Mouse (Mus musculus): ENCODE data around the gene Lrrn2.

Lrrn2 gene

DNA sequence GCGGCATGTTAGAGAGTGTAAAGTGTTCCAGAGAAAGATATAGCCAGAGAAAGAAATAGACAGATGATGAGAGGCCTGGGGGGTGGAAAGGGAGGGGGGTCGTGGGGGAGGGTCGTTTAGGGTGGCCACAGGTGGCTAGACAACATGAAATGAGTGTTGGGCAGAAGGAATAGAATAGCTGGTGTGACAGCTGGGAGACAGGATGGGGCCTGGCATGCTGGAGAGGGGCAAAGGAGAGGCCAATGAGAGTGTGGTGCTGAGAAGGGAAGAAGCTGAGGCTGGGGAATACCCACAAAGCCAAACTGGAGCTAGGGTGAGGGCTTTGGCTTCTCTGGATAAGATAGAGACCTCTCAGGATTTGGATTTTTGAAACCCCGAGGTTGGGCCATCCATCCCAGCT, 6.6 kb downstream of the Lrrn2 start:
- DNase-seq = no peak

DNA sequence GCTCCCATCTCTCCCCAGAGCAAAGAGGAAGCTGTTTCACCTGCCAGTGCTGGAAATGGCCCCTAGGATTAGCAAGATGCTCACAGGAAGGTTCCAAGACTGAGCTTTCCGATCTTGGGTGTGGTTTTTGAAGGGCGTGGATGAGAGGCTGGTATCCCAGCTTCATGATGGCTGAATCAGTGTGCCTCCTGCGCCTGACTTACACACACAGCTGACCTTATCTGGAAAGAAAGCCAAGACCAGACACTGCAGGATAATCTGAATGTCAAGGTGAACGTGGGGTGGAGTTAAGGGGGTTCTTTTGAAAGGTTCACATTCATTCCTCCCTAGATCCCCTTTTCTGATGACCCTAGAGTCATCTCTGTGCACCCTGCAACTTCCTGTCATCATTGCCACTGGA, 8.7 kb downstream of the Lrrn2 start:
- no peak for DNase-seq

DNA sequence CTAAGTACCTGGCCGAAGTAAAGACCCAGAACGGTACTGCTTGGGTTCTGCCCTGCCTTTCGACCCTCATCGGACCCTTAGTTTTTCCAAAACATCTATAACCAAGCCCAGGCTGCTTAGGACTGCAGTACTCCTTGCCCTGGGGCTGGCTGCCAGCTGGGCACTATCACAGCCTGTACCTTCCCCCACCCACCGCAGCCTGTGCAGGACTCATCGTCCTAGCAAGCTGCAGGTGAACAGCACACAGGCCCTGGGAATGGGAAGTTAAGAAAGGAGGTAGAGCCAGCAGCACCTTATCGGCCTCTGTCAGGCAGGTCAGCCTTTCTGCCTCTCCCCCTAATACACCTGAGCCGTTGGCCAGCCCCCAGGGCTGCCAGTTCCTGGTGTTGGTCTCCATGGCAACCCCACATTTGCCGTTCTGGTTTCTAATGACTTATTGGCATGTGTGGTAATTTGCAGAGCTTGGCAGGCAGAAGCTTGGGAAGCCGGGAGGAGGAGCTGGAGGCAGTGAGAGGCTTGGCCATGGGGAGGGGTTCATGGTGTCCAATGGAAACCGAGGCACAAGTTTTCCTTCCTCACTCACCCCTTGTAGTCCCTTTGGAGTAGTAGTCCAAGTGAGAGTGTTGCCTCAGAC, 10.2 kb downstream of the Lrrn2 start:
- no peak for DNase-seq

- no peak for DNase-seq
Measured at GRCm38 (mm10) chr1:132892065-132892464, 12.0 kb downstream of the Lrrn2 start.

GRCm38 (mm10) chr1:132893311-132894077, 13.4 kb downstream of the Lrrn2 start:
- DNase-seq = no peak

- DNase-seq = no peak
Measured at GRCm38 (mm10) chr1:132899029-132899428, 19.0 kb downstream of the Lrrn2 start.

DNA sequence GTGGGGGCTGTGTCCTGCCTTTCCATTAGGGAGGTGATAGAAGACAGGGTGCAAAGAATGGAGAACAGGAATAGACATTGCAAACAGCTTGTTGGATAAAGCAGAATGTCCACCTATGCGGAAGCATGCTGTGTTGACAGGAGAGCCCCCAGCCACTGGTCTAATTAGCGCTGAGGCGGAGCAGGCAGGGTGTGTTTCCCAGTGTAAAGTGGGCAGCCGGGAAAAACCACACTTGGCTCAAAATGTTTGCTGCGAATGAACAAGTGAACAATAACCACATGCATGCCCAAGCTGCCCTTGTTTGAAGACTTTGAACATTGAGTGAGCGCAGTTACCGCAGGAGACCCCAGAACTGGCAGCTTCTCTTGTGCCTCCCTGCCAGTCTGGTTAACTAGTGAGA, 19.6 kb downstream of the Lrrn2 start:
- DNase-seq = no peak

GRCm38 (mm10) chr1:132900945-132901344, 20.9 kb downstream of the Lrrn2 start:
- no peak for DNase-seq

GRCm38 (mm10) chr1:132903519-132903918, 23.4 kb downstream of the Lrrn2 start:
- no peak for DNase-seq

- DNase-seq = no peak
Measured at GRCm38 (mm10) chr1:132909090-132909489, 29.0 kb downstream of the Lrrn2 start.

GRCm38 (mm10) chr1:132909951-132910350, 29.9 kb downstream of the Lrrn2 start:
- DNase-seq = no peak

DNA sequence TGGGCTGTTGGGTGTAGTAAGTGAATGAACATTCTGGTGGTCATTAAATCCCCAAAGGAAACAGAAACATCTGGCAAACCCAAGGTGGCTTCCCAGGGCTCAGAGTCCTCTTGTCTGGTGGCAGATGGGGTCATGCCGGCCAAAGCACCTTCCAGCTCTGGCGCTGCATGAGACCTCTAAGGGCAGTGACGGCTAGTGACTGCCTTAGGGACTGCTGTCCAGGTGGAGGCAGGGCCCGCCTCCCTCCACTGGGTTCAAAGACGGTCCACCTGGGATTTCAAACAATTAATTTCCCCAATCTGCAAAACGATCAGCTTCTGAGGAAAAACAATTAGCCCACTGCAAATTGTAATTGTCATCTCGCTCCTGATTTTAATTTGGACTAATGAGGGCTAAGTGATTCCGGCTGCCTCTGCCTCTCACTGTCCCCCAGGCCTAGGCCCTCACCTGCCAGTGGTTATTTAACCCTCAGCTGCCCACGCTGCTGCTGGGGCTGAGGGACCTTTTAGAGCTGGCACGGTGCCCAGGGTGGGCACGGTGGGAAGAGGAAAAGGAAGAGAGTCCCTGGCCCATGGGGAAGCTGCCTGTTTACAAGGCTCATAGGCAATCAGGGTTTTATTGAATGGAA, 30.5 kb downstream of the Lrrn2 start:
- DNase-seq = no peak

DNA sequence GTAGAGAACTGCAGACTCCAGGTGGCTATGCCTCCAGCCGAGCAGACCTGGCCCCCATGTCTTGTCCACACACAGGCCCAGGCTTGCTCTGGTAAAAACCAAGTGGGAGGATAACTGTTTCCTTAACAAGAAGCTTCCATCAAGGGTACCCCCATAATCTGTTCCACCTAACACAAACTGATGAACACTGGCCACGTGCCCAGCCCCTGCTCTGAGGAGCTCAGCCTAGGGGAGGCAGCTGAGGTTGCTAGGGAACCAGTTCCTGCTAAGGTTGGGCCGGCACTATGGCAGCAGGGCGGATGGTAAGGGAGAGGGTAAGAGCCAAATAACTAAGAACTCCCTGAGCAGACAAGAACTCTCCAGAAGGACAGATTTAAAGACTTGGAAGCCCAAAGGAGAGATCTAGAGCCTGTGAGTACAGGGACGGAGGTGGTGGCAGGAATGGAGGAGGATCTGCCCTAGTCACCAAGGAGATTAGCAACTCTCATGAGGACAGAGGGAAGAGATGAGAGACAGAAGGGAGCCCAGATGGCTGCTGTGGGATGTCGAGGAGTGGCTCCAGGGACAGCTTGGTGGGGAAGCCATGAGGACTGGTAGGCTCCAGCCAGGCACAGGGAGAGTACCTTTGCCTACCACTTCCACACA, 35.9 kb downstream of the Lrrn2 start:
- DNase-seq = no peak

DNA sequence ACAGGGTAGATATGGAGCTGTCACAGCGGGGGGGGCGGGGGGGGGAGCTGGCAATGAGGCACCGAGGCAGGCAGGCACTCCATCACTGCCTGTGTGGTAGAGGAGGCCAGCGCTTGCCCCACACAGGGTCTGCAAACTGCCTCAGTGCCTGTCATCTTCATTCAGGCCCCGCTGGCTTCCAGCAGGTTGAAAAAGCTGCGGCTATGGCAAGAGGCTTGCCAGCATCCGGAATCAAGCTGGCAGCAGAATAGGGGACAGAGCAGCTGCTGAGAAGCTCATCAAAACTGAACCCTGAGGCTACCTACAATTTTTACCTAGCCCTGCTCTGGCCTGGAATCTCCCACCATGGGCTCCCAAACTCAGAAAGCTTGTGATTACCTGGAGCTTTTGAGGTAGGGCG, 37.5 kb downstream of the Lrrn2 start:
- DNase-seq = no peak

DNA sequence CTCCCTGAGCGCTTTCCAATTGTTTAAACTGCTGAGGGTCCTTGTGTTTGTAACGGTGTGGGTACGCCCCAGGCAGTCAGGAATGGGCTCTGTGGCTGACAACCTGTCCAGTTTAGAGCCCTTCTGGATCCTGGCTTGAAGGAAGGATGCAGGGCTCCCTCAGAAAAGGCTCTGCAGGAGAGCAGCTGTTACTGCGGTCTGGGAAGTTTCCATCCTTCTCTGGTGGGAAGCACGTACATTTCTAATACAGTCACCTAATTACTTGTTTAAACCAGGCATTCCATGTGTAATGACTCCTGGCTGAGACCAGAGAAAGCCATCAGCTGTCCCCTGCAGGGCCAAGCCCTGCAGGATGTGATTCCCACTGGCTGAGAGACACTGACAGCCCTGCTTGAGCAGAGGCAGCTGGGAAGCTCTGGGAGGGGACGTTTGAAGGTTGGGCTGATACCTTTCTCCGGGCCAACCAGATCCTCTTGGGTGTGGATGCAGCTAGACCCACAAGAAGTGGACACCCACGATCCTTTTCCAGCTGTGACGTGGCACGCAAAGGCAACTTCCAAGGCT, 38.1 kb downstream of the Lrrn2 start:
- DNase-seq = no peak

- no peak for DNase-seq
Measured at GRCm38 (mm10) chr1:132919258-132919657, 39.2 kb downstream of the Lrrn2 start.

DNA sequence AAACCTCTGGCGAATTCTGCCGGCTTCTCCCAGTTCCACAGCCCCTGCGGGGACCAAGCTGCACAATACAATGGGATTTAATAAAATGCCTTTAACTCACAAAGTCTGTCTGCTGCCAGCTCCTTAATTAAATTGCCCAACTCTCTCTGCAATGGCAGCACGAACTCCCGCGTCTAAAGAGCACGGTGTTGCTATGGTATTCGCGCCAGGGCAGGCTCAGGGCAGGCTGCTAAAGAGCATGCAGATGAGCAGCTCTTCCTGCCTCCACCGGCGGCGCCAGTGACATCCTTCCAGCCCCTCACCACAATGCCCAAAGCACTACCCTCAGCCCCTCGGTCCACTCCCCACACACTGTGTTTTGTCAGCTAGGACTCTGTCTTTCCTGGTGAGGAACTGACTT, 41.0 kb downstream of the Lrrn2 start:
- no peak for DNase-seq

- DNase-seq = no peak
Measured at GRCm38 (mm10) chr1:132922257-132922656, 42.2 kb downstream of the Lrrn2 start.

DNA sequence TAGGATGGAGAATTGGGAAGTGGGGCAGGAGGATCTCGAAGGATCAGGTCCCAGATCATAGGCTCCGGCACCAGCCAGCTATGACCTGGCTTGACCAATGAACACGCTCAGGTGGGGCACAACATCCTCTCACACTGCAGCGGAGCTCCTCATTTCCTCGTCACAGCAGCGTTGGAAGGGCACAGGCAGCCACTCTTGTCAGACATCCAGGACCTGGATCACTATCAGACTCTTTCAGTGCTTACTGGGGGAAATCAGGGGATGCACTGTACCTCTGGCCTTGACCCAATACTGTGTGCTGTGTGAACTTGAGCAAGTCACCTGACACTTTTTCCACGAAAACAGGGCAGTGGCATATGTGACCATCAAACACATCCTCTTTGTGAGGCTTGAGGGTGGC, 45.2 kb downstream of the Lrrn2 start:
- DNase-seq = no peak

DNA sequence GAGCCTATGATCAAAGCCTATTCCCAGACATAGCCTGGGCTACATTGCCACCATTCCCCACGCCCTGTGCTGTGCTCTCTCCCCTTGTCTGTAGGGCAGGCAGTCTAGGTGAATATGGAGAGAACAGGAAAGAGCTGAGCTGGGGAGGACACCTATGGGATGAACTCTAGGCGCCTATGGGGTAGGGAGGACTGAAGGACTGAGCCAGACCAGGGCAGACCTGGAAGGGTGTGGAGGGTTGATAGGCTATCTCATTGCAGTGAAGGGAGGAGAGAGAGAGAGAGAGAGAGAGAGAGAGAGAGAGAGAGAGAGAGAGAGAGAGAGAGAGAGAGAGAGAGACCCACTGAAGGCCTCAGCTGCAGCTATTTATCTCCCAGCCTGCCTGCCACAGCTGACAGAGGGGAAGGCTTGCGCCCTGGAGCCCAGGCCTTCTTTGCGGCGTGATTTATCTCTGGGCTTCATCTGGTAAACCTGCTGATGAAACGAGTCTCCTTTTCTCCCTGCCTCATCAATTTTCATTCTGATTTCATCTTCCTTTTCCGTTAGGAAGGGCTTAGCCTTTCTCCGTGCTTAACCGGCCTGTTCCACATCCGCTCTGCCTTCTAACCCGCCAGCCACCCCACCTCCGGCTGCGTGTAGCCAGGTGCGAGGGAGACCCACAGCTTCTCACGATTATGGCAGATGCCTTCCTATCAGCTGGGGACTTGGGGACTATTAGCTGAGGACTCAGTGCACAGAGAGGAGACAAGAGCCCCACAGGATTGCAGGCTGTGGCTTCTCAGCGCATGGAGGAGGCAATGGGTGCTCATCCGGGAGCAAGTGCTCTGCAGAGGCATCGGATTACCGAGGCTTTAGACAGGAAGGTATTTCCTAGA, 48.2 kb downstream of the Lrrn2 start:
- DNase-seq = no peak

DNA sequence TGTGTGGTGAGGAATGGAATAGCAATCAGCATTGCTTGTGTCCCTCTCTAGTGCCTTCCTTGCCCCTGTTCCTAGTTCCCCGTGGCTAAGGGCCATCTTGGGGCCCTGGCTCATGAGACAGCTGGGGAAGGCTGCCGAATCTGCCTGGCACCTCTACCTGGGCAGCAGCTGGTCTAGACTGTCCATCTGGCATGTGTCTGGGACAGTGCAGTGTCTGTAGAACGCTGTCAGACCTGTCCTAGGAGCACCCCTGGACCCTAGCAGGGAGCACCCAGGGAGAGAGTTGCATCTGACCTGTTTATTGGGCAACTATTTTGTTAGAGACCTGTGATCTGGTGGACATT, 48.8 kb downstream of the Lrrn2 start:
- no peak for DNase-seq

GRCm38 (mm10) chr1:132930291-132930690, 50.2 kb downstream of the Lrrn2 start:
- DNase-seq = no peak

DNA sequence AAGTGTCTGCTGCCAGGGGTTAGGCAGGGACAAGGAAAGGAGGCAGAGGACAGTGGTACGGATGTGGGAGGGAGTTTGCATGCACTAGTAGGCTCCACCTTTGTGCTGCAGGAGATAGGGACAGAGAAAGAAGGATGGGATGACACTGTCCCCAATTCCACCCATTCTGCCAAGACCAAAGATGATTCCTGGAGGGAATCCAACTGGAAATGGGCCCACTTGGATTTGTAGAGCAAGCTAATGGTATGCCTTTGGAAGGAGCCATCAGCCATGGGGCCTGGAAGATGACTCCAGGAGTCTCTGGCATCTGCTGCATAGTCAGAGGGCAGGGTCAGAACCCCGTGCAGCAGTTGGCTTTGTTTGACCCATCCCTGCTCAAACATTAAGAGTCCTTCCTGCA, 52.3 kb downstream of the Lrrn2 start:
- DNase-seq = no peak
